Mouse (Mus musculus): Measurements from ENCODE around the gene Gm13272. TPM values are rescaled to one million over a fixed set of nuclear protein-coding genes. Genes with fewer than 3 reads are reported as not detected.
"Not testable (repeated sequence)": the region's sequence is repeated elsewhere in the genome, so short reads cannot be mapped to it uniquely, and the experiment has no call there.

Gm13272 gene
- total RNA-seq, 4 experiments from 2014 or later, result not detected

GRCm38 (mm10) chr4:88782335-88782734 is 2.7 kb downstream of the Gm13272 start:
- not testable (repeated sequence) for DNase-seq (ENCODE audit: low spot score in 2 of 2)

DNA sequence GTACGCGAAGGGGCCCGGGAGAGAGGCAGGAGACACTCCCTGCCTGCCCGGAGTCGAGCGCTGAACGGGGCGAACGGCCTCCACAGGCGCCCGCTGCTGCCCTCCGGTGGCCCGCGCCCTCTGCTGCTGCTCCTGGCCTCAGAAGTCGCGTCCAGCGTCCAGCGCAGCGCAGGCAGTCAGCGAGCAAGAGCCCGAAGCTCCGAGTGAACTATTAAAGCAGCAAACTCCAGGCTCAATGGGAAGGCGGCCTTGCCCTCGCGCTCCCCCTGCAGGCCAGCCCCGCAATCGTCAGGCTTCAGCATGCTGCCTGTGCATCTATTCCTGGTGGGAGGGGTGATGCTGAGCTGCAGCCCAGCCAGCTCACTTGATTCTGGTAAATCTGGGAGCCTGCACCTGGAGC is 5.8 kb downstream of the Gm13272 start, which contains the start of gene Gm13276:
Gm13276 (plus strand) TSS at position 301 of the 400 bp plus-strand sequence.
- not testable (repeated sequence) for DNase-seq (ENCODE audit: low spot score in 2 of 2)

DNA sequence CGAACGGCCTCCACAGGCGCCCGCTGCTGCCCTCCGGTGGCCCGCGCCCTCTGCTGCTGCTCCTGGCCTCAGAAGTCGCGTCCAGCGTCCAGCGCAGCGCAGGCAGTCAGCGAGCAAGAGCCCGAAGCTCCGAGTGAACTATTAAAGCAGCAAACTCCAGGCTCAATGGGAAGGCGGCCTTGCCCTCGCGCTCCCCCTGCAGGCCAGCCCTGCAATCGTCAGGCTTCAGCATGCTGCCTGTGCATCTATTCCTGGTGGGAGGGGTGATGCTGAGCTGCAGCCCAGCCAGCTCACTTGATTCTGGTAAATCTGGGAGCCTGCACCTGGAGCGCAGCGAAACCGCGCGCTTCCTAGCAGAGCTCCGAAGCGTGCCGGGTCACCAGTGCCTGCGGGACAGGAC is 8.8 kb downstream of the Gm13272 start, which contains the start of gene Gm13277:
Gm13277 (plus strand) TSS at position 231 of the 400 bp plus-strand sequence.
- DNase-seq (ENCODE audit: low spot score in 2 of 2), result peak; percentile 17 to 48

- not testable (repeated sequence) for DNase-seq (ENCODE audit: low spot score in 2 of 2)
Measured at GRCm38 (mm10) chr4:88791250-88791649, 11.6 kb downstream of the Gm13272 start, which contains the start of gene Gm13278. Gene Gm13278 (plus strand): TSS chr4:88791550.

DNA sequence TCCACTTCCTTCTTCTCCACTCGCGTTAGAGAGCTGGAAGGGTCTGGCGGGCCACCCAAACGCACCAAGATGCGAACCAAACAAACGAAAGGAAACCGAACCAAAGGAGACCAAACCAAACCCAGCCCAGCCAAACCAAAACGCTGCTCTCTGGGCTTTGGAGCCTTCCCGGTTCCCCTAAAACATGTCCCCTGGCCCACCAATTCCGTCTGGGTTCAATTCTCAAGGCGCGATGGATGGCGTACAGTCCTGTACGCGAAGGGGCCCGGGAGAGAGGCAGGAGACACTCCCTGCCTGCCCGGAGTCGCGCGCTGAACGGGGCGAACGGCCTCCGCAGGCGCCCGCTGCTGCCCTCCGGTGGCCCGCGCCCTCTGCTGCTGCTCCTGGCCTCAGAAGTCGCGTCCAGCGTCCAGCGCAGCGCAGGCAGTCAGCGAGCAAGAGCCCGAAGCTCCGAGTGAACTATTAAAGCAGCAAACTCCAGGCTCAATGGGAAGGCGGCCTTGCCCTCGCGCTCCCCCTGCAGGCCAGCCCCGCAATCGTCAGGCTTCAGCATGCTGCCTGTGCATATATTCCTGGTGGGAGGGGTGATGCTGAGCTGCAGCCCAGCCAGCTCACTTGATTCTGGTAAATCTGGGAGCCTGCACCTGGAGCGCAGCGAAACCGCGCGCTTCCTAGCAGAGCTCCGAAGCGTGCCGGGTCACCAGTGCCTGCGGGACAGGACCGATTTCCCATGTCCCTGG is 14.5 kb downstream of the Gm13272 start, which contains the start of gene Gm13275:
Gm13275 (plus strand) TSS at position 552 of the 740 bp plus-strand sequence.
- DNase-seq (ENCODE audit: low spot score in 2 of 2), result peak; percentile 63

GRCm38 (mm10) chr4:88797097-88797496 is 17.4 kb downstream of the Gm13272 start, which contains the start of gene Gm13279:
Gene Gm13279 (plus strand): TSS chr4:88797397.
- DNase-seq (ENCODE audit: low spot score in 2 of 2), result not testable (repeated sequence)

- DNase-seq (ENCODE audit: low spot score in 2 of 2), result not testable (repeated sequence)
Measured at GRCm38 (mm10) chr4:88799365-88799764, 19.7 kb downstream of the Gm13272 start, which contains the start of gene Gm13285. Gene Gm13285 (plus strand): TSS chr4:88799665.

GRCm38 (mm10) chr4:88802954-88803353 is 23.3 kb downstream of the Gm13272 start, which contains the start of gene Gm13287:
Gene Gm13287 (plus strand): TSS chr4:88803254.
- DNase-seq (ENCODE audit: low spot score in 2 of 2), result not testable (repeated sequence)

- not testable (repeated sequence) for DNase-seq (ENCODE audit: low spot score in 2 of 2)
Measured at GRCm38 (mm10) chr4:88805231-88805630, 25.6 kb downstream of the Gm13272 start, which contains the start of gene Gm13288. Gene Gm13288 (plus strand): TSS chr4:88805531.

DNA sequence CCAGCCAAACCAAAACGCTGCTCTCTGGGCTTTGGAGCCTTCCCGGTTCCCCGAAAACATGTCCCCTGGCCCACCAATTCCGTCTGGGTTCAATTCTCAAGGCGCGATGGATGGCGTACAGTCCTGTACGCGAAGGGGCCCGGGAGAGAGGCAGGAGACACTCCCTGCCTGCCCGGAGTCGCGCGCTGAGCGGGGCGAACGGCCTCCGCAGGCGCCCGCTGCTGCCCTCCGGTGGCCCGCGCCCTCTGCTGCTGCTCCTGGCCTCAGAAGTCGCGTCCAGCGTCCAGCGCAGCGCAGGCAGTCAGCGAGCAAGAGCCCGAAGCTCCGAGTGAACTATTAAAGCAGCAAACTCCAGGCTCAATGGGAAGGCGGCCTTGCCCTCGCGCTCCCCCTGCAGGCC is 26.1 kb downstream of the Gm13272 start:
- peak in 1 of 2 experiments; percentile 10 for DNase-seq (ENCODE audit: low spot score in 2 of 2)

DNA sequence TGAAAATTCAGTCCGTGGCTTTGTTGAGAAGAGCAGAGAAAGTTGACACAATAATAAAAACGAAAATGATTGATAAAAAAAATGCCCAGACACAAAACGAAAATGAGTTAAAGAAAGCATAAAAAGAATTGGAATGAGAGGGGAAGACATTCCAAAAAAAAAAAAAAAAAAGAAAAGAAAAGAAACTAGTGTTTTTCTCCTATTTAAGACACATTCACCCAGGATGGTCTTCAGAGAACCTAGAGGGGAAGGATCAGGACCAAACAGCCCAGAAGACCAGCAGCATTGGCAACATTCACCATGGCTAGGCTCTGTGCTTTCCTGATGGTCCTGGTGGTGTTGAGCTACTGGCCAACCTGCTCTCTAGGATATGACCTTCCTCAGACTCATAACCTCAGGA is 36.3 kb downstream of the Gm13272 start, which contains the start of gene Ifna7:
Ifna7 (plus strand) TSS at position 301 of the 400 bp plus-strand sequence.
- DNase-seq (ENCODE audit: low spot score in 2 of 2), result no peak

GRCm38 (mm10) chr4:88819659-88820058 is 40.0 kb downstream of the Gm13272 start, which contains the start of gene Ifna11:
Gene Ifna11 (plus strand): TSS chr4:88819959.
- DNase-seq (ENCODE audit: low spot score in 2 of 2), result no peak

DNA sequence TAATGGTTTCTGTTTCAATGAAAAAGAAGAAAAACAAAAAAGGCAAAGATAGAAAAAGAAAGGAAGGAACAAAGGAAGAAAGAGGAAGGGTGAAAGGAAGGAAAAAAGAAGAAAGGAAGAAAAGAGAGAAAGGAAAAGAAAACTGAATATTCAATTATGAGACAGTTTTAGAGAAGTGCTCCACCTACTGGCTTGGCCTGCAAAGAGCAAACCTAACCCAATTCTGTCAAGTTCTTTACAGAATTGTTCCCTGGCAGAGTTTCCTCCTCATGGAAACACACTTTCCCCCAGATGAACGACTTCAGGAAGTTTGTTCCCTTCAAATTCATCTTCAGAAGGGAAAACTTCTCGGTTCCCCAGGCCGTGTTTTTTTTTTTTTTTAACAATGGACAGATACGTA is 43.3 kb downstream of the Gm13272 start:
- no peak for DNase-seq (ENCODE audit: low spot score in 2 of 2)

- not testable (repeated sequence) for DNase-seq (ENCODE audit: low spot score in 2 of 2)
Measured at GRCm38 (mm10) chr4:88827116-88827515, 47.5 kb downstream of the Gm13272 start, which contains the start of gene Ifna6. Gene Ifna6 (plus strand): TSS chr4:88827416.

Other genes with a start within 250 kb of the Gm13272 start
- not detected for gene Ifna15, start 221.6 kb upstream of the Gm13272 start, total RNA-seq (2022)
- not detected for gene Ifna14, start 208.1 kb upstream of the Gm13272 start, total RNA-seq (2022)
- gene Ifna9, start 187.5 kb upstream of the Gm13272 start, total RNA-seq (2022), result not detected
- not detected for gene Ifna12, start 176.5 kb upstream of the Gm13272 start, total RNA-seq (2022)
- gene C87499, start 145.4 kb upstream of the Gm13272 start, total RNA-seq (2022), result not detected
- not detected for gene Ifna13, start 135.4 kb upstream of the Gm13272 start, total RNA-seq (2022)
- gene Ifna16, start 102.9 kb upstream of the Gm13272 start, total RNA-seq (2022), result not detected
- gene Ifna2, start 95.9 kb upstream of the Gm13272 start, total RNA-seq (2022), result not detected
- not detected for gene Ifnab, start 88.5 kb upstream of the Gm13272 start, total RNA-seq (2022)
- gene Gm26566, start 58.0 kb upstream of the Gm13272 start, total RNA-seq (2022), result under 1 TPM in 3 of 4 experiments, not detected in 1; 0.24 to 0.51 (median 0.38) TPM
- 10 to 100 TPM; 54.5 to 64.5 (median 57.9) TPM for gene Klhl9, start 57.4 kb upstream of the Gm13272 start, total RNA-seq (2022)
- not detected for gene Gm13271, start 25.0 kb upstream of the Gm13272 start, total RNA-seq (2022)
- not detected for gene Gm13283, start 19.7 kb upstream of the Gm13272 start, total RNA-seq (2022)
- not detected for gene Gm13290, start 6.0 kb upstream of the Gm13272 start, total RNA-seq (2022)
- gene Gm13289, start 2.9 kb upstream of the Gm13272 start, total RNA-seq (2022), result not detected
- gene Ifnz, start 2.3 kb downstream of the Gm13272 start, total RNA-seq (2022), result not detected
- gene Gm13276, start 5.9 kb downstream of the Gm13272 start, total RNA-seq (2022), result not detected
- not detected for gene Gm13277, start 8.8 kb downstream of the Gm13272 start, total RNA-seq (2022)
- not detected for gene Gm13278, start 11.7 kb downstream of the Gm13272 start, total RNA-seq (2022)
- gene Gm13275, start 14.6 kb downstream of the Gm13272 start, total RNA-seq (2022), result not detected
- gene Gm13279, start 17.5 kb downstream of the Gm13272 start, total RNA-seq (2022), result not detected
- not detected for gene Gm13285, start 19.8 kb downstream of the Gm13272 start, total RNA-seq (2022)
- not detected for gene Gm13287, start 23.4 kb downstream of the Gm13272 start, total RNA-seq (2022)
- gene Gm13288, start 25.7 kb downstream of the Gm13272 start, total RNA-seq (2022), result not detected
- not detected for gene Ifna7, start 36.4 kb downstream of the Gm13272 start, total RNA-seq (2022)
- not detected for gene Ifna11, start 40.1 kb downstream of the Gm13272 start, total RNA-seq (2022)
- not detected for gene Ifna6, start 47.6 kb downstream of the Gm13272 start, total RNA-seq (2022)
- not detected for gene Ifna5, start 55.7 kb downstream of the Gm13272 start, total RNA-seq (2022)
- not detected for gene Ifna4, start 62.0 kb downstream of the Gm13272 start, total RNA-seq (2022)
- not detected for gene Ifna1, start 70.2 kb downstream of the Gm13272 start, total RNA-seq (2022)
- not detected for gene Ifne, start 100.4 kb downstream of the Gm13272 start, total RNA-seq (2022)